Mouse (Mus musculus): Measurements from ENCODE around the gene Prr5. TPM values are rescaled to one million over a fixed set of nuclear protein-coding genes. Genes with fewer than 3 reads are reported as not detected.

The Prr5 gene
- total and polyA plus RNA-seq, 3 experiments: not detected

GRCm38 (mm10) chr15:84627308-84627707 lies 42.1 kb upstream of the Prr5 start:
- DNase-seq (ENCODE audit: low spot score): no peak
- Histone ChIP-seq H3K27me3 (ENCODE audit: insufficient read depth, low read length) (no peaks in the 10 kb centered on the region), H3K4me3 (ENCODE audit: low read depth, low read length) (no peak overlapping the region), H3K4me1 (ENCODE audit: insufficient read depth, low read depth, low read length) (no peaks in the 10 kb centered on the region), H3K9me3 (replicated peaks) (peaks cover 85% of the 10 kb centered on the region), H3K36me3 (replicated peaks) (no peaks in the 10 kb centered on the region)
- TF ChIP-seq GATA1 (IDR thresholded peaks at IDR 0.05; ENCODE audit: borderline replicate concordance, low read length) (no peak), GATA2 (IDR thresholded peaks at IDR 0.05; ENCODE audit: borderline replicate concordance, low read depth, low read length) (no peak), TAL1 (conservative IDR thresholded peaks at IDR 0.05; ENCODE audit: low read depth, low read length) (no peak), POLR2AphosphoS5 (IDR thresholded peaks at IDR 0.05; ENCODE audit: insufficient replicate concordance, low read depth, low read length) (no peak), CTCF (IDR thresholded peaks at IDR 0.05; ENCODE audit: low read depth, low read length) (no peak)
- no peak for ATAC-seq (ENCODE audit: extremely low read depth, insufficient number of reproducible peaks, low FRiP score, poor library complexity, severe bottlenecking)

- Histone ChIP-seq H3K27me3 (ENCODE audit: insufficient read depth, low read length) (no peaks in the 10 kb centered on the region), H3K9me3 (replicated peaks) (peaks cover 80% of the 10 kb centered on the region), H3K4me3 (ENCODE audit: low read depth, low read length) (no peak overlapping the region), H3K36me3 (replicated peaks) (no peaks in the 10 kb centered on the region), H3K4me1 (ENCODE audit: insufficient read depth, low read depth, low read length) (no peaks in the 10 kb centered on the region)
- TF ChIP-seq POLR2AphosphoS5 (IDR thresholded peaks at IDR 0.05; ENCODE audit: insufficient replicate concordance, low read depth, low read length): no peak
- DNase-seq (ENCODE audit: low spot score) (no peak), ATAC-seq (ENCODE audit: extremely low read depth, insufficient number of reproducible peaks, low FRiP score, poor library complexity, severe bottlenecking) (no peak)
Observed at GRCm38 (mm10) chr15:84629680-84630079, 39.7 kb upstream of the Prr5 start.

GRCm38 (mm10) chr15:84631560-84631959 lies 37.9 kb upstream of the Prr5 start:
- TF ChIP-seq CTCF (IDR thresholded peaks at IDR 0.05; ENCODE audit: low read depth, low read length) (0 out of 2 replicates have a peak, but pooled peaks have one; percentile 12), GATA2 (IDR thresholded peaks at IDR 0.05; ENCODE audit: borderline replicate concordance, low read depth, low read length) (no peak), TAL1 (conservative IDR thresholded peaks at IDR 0.05; ENCODE audit: low read depth, low read length) (no peak), GATA1 (IDR thresholded peaks at IDR 0.05; ENCODE audit: borderline replicate concordance, low read length) (no peak)
- no peak for DNase-seq (ENCODE audit: low spot score)
- no peak for ATAC-seq (ENCODE audit: extremely low read depth, insufficient number of reproducible peaks, low FRiP score, poor library complexity, severe bottlenecking)
- Histone ChIP-seq H3K9me3 (replicated peaks) (peaks cover 73% of the 10 kb centered on the region), H3K4me1 (ENCODE audit: insufficient read depth, low read depth, low read length) (no peaks in the 10 kb centered on the region), H3K36me3 (replicated peaks) (no peaks in the 10 kb centered on the region), H3K4me3 (ENCODE audit: low read depth, low read length) (no peak overlapping the region), H3K27me3 (ENCODE audit: insufficient read depth, low read length) (no peaks in the 10 kb centered on the region)

- DNase-seq (ENCODE audit: low spot score) (no peak), ATAC-seq (ENCODE audit: extremely low read depth, insufficient number of reproducible peaks, low FRiP score, poor library complexity, severe bottlenecking) (no peak)
- Histone ChIP-seq H3K9me3 (replicated peaks) (peaks cover 66% of the 10 kb centered on the region), H3K4me1 (ENCODE audit: insufficient read depth, low read depth, low read length) (no peaks in the 10 kb centered on the region), H3K27me3 (ENCODE audit: insufficient read depth, low read length) (no peaks in the 10 kb centered on the region), H3K36me3 (replicated peaks) (no peaks in the 10 kb centered on the region), H3K4me3 (ENCODE audit: low read depth, low read length) (no peak overlapping the region)
- TF ChIP-seq CTCF (IDR thresholded peaks at IDR 0.05; ENCODE audit: low read depth, low read length) (no peak), TAL1 (conservative IDR thresholded peaks at IDR 0.05; ENCODE audit: low read depth, low read length) (no peak), GATA2 (IDR thresholded peaks at IDR 0.05; ENCODE audit: borderline replicate concordance, low read depth, low read length) (no peak), POLR2AphosphoS5 (IDR thresholded peaks at IDR 0.05; ENCODE audit: insufficient replicate concordance, low read depth, low read length) (no peak), GATA1 (IDR thresholded peaks at IDR 0.05; ENCODE audit: borderline replicate concordance, low read length) (no peak)
Observed at GRCm38 (mm10) chr15:84634361-84634760, 35.1 kb upstream of the Prr5 start.

GRCm38 (mm10) chr15:84638405-84638804 lies 31.0 kb upstream of the Prr5 start:
- H3K36me3 ChIP-seq (replicated peaks): no peaks in the 10 kb centered on the region
- DNase-seq (ENCODE audit: low spot score) (no peak), ATAC-seq (ENCODE audit: extremely low read depth, insufficient number of reproducible peaks, low FRiP score, poor library complexity, severe bottlenecking) (no peak)
- H3K4me3 ChIP-seq (ENCODE audit: low read depth, low read length): no peak overlapping the region
- no peaks in the 10 kb centered on the region for H3K27me3 ChIP-seq (ENCODE audit: insufficient read depth, low read length)
- TF ChIP-seq CTCF (IDR thresholded peaks at IDR 0.05; ENCODE audit: low read depth, low read length) (no peak), GATA1 (IDR thresholded peaks at IDR 0.05; ENCODE audit: borderline replicate concordance, low read length) (no peak), GATA2 (IDR thresholded peaks at IDR 0.05; ENCODE audit: borderline replicate concordance, low read depth, low read length) (no peak), TAL1 (conservative IDR thresholded peaks at IDR 0.05; ENCODE audit: low read depth, low read length) (no peak), POLR2AphosphoS5 (IDR thresholded peaks at IDR 0.05; ENCODE audit: insufficient replicate concordance, low read depth, low read length) (no peak)
- no peaks in the 10 kb centered on the region for H3K4me1 ChIP-seq (ENCODE audit: insufficient read depth, low read depth, low read length)
- H3K9me3 ChIP-seq (replicated peaks): peaks cover 75% of the 10 kb centered on the region

GRCm38 (mm10) chr15:84639072-84639450 lies 30.4 kb upstream of the Prr5 start:
- no peaks in the 10 kb centered on the region for H3K36me3 ChIP-seq (replicated peaks)
- H3K9me3 ChIP-seq (replicated peaks): peaks cover 77% of the 10 kb centered on the region
- H3K4me1 ChIP-seq (ENCODE audit: insufficient read depth, low read depth, low read length): no peaks in the 10 kb centered on the region
- ATAC-seq (ENCODE audit: extremely low read depth, insufficient number of reproducible peaks, low FRiP score, poor library complexity, severe bottlenecking) (no peak), DNase-seq (ENCODE audit: low spot score) (no peak)
- no peak overlapping the region for H3K4me3 ChIP-seq (ENCODE audit: low read depth, low read length)
- H3K27me3 ChIP-seq (ENCODE audit: insufficient read depth, low read length): no peaks in the 10 kb centered on the region
- TF ChIP-seq GATA1 (IDR thresholded peaks at IDR 0.05; ENCODE audit: borderline replicate concordance, low read length) (no peak), TAL1 (conservative IDR thresholded peaks at IDR 0.05; ENCODE audit: low read depth, low read length) (no peak), GATA2 (IDR thresholded peaks at IDR 0.05; ENCODE audit: borderline replicate concordance, low read depth, low read length) (no peak), POLR2AphosphoS5 (IDR thresholded peaks at IDR 0.05; ENCODE audit: insufficient replicate concordance, low read depth, low read length) (no peak), CTCF (IDR thresholded peaks at IDR 0.05; ENCODE audit: low read depth, low read length) (no peak)
